Mouse (Mus musculus) layer of hippocampus, adult 9-10 months (tissue): ENCODE results near the gene Gcnt7.

Source experiments
- DNase-seq: peaks from one replicate; pipeline ENCODE4 v3.0.0; 2022; ENCODE audit warnings: low spot score

Gcnt7 gene

GRCm38 (mm10) chr2:172401116-172401825, 57.1 kb downstream of the Gcnt7 start:
- DNase-seq = no peak
